Mouse (Mus musculus): ENCODE measurements around the gene Chp2. TPM values are rescaled to one million over a fixed set of nuclear protein-coding genes. Genes with fewer than 3 reads are reported as not detected.
"Not testable (repeated sequence)": the region's sequence is repeated elsewhere in the genome, so short reads cannot be mapped to it uniquely, and the experiment has no call there.

Chp2 gene
- polyA plus RNA-seq, 1 experiment from 2014 or later: 0.18 TPM

DNA sequence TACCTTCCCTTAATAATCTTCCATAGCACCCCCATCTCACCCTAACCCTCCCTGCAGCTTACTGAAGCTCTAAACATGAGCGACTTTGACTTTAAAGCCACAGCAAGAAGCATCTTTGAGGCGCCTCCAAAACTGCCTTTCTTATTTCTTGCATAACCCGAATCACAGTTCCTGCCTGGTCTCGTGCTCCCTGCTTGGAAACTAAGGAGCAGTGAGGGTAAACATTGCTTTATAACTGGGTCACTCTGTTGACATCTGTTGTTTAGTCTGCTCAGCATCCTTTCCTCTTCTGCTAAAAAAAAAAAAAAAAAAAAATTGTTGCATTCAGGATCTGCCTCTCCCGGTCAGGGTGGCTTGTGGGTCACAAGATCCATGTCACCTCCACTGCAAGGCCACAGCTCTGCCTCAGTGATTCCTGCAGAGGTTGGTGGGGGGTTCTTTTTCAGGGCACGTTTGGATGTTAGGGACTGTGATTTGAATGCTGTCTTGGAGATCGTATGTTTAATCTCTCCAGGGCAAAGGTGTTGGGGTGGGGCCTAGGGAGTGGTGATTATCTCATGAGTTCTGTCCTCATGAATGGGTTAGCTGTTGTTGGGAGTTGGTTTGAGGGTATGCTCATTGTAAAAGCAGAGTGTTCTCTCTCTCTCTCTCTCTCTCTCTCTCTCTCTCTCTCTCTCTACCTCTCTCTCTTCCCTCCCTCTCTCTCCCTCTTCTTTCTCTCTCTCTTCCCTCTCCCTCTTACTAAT, 10.8 kb upstream of the Chp2 start:
- no peak overlapping the region for H3K4me3 ChIP-seq
- WGBS: 58% methylated on average over 7 of the region's 7 CpGs
- H3K27ac ChIP-seq: no peak overlapping the region
- no peaks in the 10 kb centered on the region for H3K9me3 ChIP-seq
- DNase-seq (ENCODE audit: low spot score): no peak
- no peaks in the 10 kb centered on the region for H3K36me3 ChIP-seq
- no peaks in the 10 kb centered on the region for H3K27me3 ChIP-seq (ENCODE audit: insufficient read depth, poor library complexity, severe bottlenecking)
- H3K4me1 ChIP-seq: no peaks in the 10 kb centered on the region

DNA sequence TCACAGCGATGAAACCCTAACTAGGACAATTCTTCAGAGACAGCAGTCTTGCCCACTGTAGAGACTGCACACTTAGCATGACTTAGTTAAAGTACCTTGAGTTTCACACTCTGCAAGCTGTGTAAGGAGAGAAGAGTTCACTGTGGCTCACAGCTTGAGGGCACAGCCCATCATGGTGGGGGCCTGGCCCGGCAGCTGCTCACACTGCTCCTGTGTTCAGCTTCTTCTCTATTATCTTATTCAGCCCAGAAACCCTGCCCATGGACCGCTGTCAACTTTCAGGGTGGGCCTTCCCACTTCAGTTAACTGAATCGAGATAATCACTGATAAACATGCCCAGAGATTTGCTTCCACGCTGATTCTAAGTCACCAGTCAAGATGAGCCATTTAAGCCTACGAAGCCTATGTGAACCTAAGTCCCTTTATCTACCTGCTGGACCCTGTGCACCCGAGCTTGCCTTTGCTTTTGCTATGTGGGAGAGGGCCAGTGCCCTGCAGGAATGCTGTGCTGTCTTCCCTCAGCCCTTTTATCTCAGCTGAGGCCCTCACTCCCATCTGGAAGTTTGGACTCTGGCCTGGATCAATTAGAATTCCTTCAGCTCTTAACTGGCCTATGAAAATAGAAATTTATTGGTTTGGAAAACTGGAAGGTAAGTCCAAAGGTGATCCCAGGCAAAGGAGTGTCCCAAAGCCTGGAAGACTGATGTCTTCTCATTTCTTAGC, 6.9 kb downstream of the Chp2 start:
- Histone ChIP-seq H3K27ac (no peak overlapping the region), H3K36me3 (no peaks in the 10 kb centered on the region), H3K9me3 (no peaks in the 10 kb centered on the region), H3K4me1 (no peaks in the 10 kb centered on the region), H3K27me3 (ENCODE audit: insufficient read depth, poor library complexity, severe bottlenecking) (0 out of 2 replicates have a peak, but pooled peaks cover 1% of the 10 kb centered on the region), H3K4me3 (no peak overlapping the region)
- 59% methylated on average over 7 of the region's 7 CpGs for WGBS
- DNase-seq (ENCODE audit: low spot score): no peak

DNA sequence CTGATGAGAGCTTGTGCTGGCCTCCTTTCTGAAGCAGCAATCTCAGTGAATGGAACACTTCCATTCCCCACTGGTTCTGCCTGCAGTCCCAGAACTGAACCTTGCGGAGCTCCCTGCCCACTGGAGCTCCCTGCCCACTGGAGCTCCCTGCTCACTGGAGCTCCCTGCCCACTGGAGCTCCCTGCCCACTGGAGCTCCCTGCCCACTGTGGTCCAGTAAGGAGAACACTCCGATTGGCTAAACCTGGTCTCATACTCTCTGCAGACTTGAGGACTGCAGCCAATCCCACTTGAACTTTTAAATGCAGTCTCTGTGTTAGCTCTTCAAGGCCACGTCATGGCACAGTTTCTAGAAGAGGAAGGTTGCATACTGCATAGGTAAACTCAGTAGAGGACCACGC, 7.4 kb downstream of the Chp2 start:
- Histone ChIP-seq H3K27ac (no peak overlapping the region), H3K36me3 (no peaks in the 10 kb centered on the region), H3K4me1 (no peaks in the 10 kb centered on the region), H3K9me3 (no peaks in the 10 kb centered on the region), H3K4me3 (no peak overlapping the region), H3K27me3 (ENCODE audit: insufficient read depth, poor library complexity, severe bottlenecking) (0 out of 2 replicates have a peak, but pooled peaks cover 4% of the 10 kb centered on the region)
- WGBS: 82% methylated on average over 4 of the region's 4 CpGs
- no peak for DNase-seq (ENCODE audit: low spot score)

DNA sequence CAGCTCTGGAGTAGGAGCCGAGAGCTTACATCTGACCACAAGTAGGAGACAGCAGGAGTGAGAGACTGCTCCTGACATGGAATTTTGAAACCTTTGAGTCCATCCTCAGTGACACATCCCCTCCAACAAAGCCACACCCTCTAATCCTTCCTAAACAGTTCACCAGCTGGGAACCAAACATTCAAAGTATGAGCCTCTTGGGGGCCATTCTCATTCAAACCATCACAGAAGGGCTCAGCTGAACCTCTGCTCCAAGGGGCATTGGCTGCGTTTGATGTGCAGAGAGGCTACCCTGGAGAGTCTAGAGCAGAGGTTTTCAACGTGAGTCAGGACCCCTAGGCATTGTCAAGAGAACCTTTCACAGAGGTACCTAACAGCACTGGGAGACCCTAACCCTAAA, 10.0 kb downstream of the Chp2 start:
- 0 out of 2 replicates have a peak, but pooled peaks cover 4% of the 10 kb centered on the region for H3K27me3 ChIP-seq (ENCODE audit: insufficient read depth, poor library complexity, severe bottlenecking)
- no peak for DNase-seq (ENCODE audit: low spot score)
- no peak overlapping the region for H3K4me3 ChIP-seq
- no peaks in the 10 kb centered on the region for H3K4me1 ChIP-seq
- no peaks in the 10 kb centered on the region for H3K36me3 ChIP-seq
- H3K9me3 ChIP-seq: no peaks in the 10 kb centered on the region
- H3K27ac ChIP-seq: no peak overlapping the region
- 55% methylated on average over 3 of the region's 3 CpGs for WGBS

DNA sequence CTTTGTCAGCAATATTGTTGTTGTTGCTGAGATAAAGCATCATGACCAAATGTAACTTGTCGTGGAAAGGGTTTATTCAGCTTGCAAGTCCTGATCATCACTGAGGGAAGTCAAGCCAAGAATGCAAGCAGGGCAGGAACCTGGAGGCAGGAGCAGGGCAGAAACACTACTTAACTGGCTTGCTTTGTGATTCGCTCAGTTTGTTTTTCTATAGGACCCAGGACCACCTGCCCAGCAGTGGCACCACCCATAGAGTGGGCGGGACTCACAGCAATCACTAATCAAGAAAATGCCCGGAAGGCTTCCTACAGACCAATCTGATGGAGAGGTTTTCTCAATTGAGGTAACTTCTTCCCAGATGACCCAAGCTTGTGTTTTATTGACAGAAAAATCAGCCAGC, 10.6 kb downstream of the Chp2 start:
- no peaks in the 10 kb centered on the region for H3K4me1 ChIP-seq
- WGBS: 67% methylated on average over 4 of the region's 4 CpGs
- DNase-seq (ENCODE audit: low spot score): no peak

DNA sequence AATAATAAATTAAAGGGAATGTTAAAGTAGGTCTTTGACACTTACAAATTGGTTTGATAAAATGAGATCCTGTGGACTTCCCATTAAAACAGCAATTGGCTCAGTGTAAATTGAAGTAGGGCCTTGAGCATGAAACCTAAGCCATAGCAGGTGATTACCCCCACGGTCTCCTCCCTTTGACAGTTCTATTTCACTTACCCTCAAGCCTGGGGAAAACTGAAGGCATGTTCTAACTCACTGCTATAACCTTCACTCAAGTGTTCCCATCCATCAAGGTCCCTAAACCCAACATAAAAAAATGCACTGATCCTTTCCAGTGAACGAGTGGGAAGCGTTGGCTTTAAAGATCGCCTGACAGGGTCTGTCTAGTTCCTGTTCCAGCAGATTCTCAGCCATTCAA, 11.6 kb downstream of the Chp2 start:
- Histone ChIP-seq H3K4me1 (no peaks in the 10 kb centered on the region), H3K9me3 (no peaks in the 10 kb centered on the region), H3K36me3 (no peaks in the 10 kb centered on the region), H3K27me3 (ENCODE audit: insufficient read depth, poor library complexity, severe bottlenecking) (0 out of 2 replicates have a peak, but pooled peaks cover 4% of the 10 kb centered on the region), H3K27ac (no peak overlapping the region), H3K4me3 (no peak overlapping the region)
- WGBS: 81% methylated on average over 4 of the region's 4 CpGs
- no peak for DNase-seq (ENCODE audit: low spot score)

More for the DNA sequence above, 10.6 kb downstream of the Chp2 start:
- Histone ChIP-seq H3K4me3 (no peak overlapping the region), H3K27ac (no peak overlapping the region), H3K9me3 (no peaks in the 10 kb centered on the region), H3K36me3 (no peaks in the 10 kb centered on the region), H3K27me3 (ENCODE audit: insufficient read depth, poor library complexity, severe bottlenecking) (0 out of 2 replicates have a peak, but pooled peaks cover 4% of the 10 kb centered on the region)

DNA sequence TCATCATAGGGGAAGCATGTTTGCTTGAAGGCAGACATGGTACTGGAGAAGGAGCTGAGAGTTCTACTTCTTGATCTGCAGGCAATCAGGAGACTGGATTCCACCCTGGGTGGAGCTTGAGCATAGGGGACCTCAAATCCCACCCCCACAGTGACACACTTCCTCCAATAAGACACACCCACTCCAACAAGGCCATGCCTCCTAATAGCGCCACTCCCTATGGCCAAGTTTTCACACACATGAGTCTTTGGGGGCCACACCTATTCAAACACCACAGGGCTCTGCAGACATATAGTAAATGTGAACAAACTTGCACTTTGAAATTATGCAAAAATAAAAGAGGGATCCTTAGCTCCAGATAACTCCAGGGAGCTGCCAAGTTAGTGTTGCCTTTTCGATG, 19.6 kb downstream of the Chp2 start:
- Histone ChIP-seq H3K4me1 (no peaks in the 10 kb centered on the region), H3K27ac (no peak overlapping the region), H3K36me3 (no peaks in the 10 kb centered on the region), H3K9me3 (no peaks in the 10 kb centered on the region), H3K4me3 (no peak overlapping the region), H3K27me3 (ENCODE audit: insufficient read depth, poor library complexity, severe bottlenecking) (no peaks in the 10 kb centered on the region)
- 79% methylated on average over 2 of the region's 2 CpGs for WGBS
- no peak for DNase-seq (ENCODE audit: low spot score)

DNA sequence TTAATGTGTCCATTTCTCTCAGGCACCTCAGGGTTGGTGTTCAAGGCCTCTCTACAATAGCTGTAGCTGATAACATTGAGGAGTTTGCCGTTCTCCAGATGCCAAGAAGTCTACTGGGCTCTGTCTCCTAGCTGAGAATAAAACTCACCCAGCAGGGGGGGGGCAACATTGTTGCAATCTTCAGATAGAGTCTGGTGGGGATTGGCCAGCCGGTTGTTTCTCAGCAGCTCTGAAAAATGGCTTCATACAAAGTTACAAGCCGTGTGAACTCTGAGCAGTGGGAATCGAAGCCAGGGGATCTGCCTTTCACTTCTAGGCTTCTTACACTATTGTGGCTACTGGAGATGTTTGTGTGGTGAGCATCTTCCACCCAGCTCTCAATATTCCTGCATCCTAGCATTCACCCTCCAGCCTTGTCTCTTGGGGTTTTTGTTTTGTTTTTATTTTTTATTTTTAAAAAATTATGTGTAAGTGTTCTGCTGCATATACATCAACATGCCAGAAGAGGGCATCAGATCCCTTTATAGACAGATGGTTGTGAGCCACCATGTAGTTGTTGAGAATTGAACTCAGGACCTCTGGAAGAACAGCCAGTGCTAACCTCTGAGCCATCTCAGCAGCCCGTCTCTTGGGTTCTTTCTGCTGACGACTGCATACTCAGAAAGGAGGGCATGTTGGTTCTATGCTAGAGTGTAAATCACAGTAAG, 21.3 kb downstream of the Chp2 start:
- H3K4me1 ChIP-seq: no peaks in the 10 kb centered on the region
- no peaks in the 10 kb centered on the region for H3K36me3 ChIP-seq
- H3K9me3 ChIP-seq: no peaks in the 10 kb centered on the region
- DNase-seq (ENCODE audit: low spot score): no peak
- H3K27me3 ChIP-seq (ENCODE audit: insufficient read depth, poor library complexity, severe bottlenecking): no peaks in the 10 kb centered on the region
- H3K4me3 ChIP-seq: no peak overlapping the region
- H3K27ac ChIP-seq: no peak overlapping the region
- 72% methylated on average over 6 of the region's 6 CpGs for WGBS

DNA sequence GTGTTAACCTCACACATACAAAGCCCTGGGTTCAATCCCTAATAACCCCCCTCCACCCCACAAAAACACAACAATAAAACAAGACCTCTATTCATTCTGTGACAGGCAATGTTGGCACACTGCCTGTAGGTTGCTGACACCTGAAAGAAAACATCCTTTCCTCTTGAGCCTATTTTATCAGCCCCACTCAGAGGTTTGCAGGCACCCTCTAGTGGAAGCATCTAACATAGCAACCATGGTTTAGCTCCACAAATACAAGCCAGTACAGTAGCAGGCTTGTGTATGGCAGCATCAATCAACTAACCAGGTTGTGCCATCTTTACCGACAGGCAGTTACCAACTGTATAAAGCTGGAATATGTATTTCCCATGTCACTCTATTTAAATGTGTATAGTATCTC, 23.0 kb downstream of the Chp2 start:
- Histone ChIP-seq H3K4me3 (no peak overlapping the region), H3K4me1 (no peaks in the 10 kb centered on the region), H3K27me3 (ENCODE audit: insufficient read depth, poor library complexity, severe bottlenecking) (no peaks in the 10 kb centered on the region), H3K27ac (no peak overlapping the region), H3K9me3 (no peaks in the 10 kb centered on the region), H3K36me3 (no peaks in the 10 kb centered on the region)
- 46% methylated on average over 1 of the region's 1 CpGs for WGBS
- DNase-seq (ENCODE audit: low spot score): no peak

DNA sequence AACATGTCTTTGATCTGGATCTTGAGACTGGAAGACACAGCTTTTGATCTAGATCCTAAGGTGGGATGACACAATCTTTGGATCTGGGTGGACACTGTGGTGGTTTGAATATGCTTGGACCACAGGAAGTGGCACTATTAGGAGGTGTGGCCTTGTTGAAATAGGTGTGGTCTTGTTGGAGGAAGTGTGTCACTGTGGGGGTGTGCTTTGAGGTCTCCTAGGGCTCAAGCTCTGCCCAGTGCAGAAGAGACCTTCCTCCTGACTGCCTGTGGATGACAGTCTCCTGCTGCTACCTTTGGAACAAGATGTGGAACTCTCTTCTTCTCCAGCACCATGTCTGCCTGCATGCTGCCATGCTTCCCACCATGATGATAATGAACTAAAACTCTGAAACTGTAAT, 23.4 kb downstream of the Chp2 start:
- H3K4me3 ChIP-seq; H3K9me3 ChIP-seq; H3K4me1 ChIP-seq; H3K36me3 ChIP-seq; H3K27ac ChIP-seq; H3K27me3 ChIP-seq (ENCODE audit: insufficient read depth, poor library complexity, severe bottlenecking); DNase-seq (ENCODE audit: low spot score): not testable (repeated sequence)

DNA sequence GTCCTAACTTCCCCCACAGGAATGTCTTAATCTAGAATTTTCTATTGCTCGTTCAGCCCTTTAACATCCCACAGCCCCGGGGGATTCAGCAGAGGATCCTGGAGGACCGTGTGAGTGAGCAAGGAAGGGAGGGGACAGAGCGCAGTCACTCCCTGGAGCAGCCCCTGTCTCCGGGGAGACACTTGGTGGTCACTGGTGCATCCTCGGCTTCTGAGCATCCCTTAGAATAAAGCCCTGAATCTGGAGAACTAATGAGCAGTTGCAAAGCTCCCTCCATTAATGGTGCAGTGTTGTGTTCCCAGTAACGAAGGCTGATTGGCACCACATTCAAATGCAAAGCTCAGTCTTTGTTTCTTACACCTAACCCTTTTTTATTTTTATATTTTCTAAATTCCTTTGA, 24.9 kb downstream of the Chp2 start:
- H3K9me3 ChIP-seq: no peaks in the 10 kb centered on the region
- H3K4me3 ChIP-seq: no peak overlapping the region
- DNase-seq (ENCODE audit: low spot score): no peak
- no peaks in the 10 kb centered on the region for H3K36me3 ChIP-seq
- WGBS: 48% methylated on average over 7 of the region's 7 CpGs
- H3K27me3 ChIP-seq (ENCODE audit: insufficient read depth, poor library complexity, severe bottlenecking): no peaks in the 10 kb centered on the region
- no peak overlapping the region for H3K27ac ChIP-seq
- H3K4me1 ChIP-seq: no peaks in the 10 kb centered on the region

DNA sequence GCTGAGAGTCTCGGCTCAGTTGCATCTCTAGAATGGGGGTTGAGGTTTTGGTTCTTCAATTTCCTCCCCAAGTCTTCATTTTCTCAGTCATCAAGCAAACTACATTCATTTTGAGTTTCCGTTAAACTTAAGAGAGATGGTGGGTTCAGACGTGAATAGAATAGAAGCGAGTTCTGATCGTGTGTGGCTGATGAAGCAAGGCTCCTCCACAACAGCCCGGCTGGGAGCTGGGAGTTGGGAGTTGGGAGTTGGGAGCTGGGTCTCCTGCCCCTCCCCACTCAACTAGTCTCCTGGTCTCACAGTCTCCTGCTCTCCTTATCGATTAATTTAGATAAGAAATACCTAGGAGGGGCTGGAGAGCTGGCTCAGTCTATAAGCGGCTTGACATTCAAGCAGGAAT, 25.3 kb downstream of the Chp2 start:
- DNase-seq (ENCODE audit: low spot score): no peak
- H3K9me3 ChIP-seq: no peaks in the 10 kb centered on the region
- 53% methylated on average over 8 of the region's 8 CpGs for WGBS

DNA sequence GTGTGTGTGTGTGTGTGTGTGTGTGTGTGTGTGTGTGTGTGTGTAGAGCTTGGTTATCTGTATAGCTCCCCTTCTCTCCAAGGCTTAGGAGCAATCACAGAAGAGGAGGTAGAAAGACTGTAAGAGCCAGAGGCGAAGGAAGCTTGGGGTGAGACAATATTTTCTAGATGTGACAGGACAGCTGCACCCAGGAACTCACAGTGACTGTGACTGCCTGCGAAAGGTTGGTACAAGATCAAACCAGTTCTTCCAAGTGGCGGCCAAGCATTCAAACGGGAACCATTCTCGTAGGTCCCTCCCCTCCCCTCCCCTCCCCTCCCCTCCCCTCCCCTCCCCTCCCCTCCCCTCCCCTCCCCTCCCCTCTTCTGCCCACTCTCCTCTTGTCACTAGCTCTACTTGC, 26.7 kb downstream of the Chp2 start:
- Histone ChIP-seq H3K4me1 (no peaks in the 10 kb centered on the region), H3K36me3 (no peaks in the 10 kb centered on the region), H3K4me3 (no peak overlapping the region), H3K27me3 (ENCODE audit: insufficient read depth, poor library complexity, severe bottlenecking) (no peaks in the 10 kb centered on the region), H3K27ac (no peak overlapping the region), H3K9me3 (no peaks in the 10 kb centered on the region)
- no peak for DNase-seq (ENCODE audit: low spot score)
- WGBS: 70% methylated on average over 4 of the region's 5 CpGs

More for the DNA sequence above, 25.3 kb downstream of the Chp2 start:
- Histone ChIP-seq H3K36me3 (no peaks in the 10 kb centered on the region), H3K27me3 (ENCODE audit: insufficient read depth, poor library complexity, severe bottlenecking) (no peaks in the 10 kb centered on the region), H3K4me1 (no peaks in the 10 kb centered on the region), H3K27ac (no peak overlapping the region), H3K4me3 (no peak overlapping the region)

All from heart, embryonic 10.5 days (tissue).